Mouse (Mus musculus): ENCODE results near the gene Abcc9. TPM values are rescaled to one million over a fixed set of nuclear protein-coding genes. Genes with fewer than 3 reads are reported as not detected.

Abcc9 gene
- polyA plus RNA-seq, 1 experiment from 2014 or later: 4.4 TPM

- Histone ChIP-seq H3K9ac (replicated peaks; ENCODE audit: low read length) (no peak overlapping the region), H3K4me3 (replicated peaks; ENCODE audit: low read depth, low read length) (no peak overlapping the region), H3K36me3 (ENCODE audit: control insufficient read depth, insufficient read depth, low read length) (no peaks in the 10 kb centered on the region), H3K27ac (replicated peaks; ENCODE audit: low read depth, low read length) (no peak overlapping the region), H3K9me3 (ENCODE audit: control insufficient read depth, low read length) (no peaks in the 10 kb centered on the region), H3K4me1 (ENCODE audit: control insufficient read depth, insufficient read depth, low read length) (no peaks in the 10 kb centered on the region), H3K27me3 (ENCODE audit: control insufficient read depth, insufficient read depth, low read length) (no peaks in the 10 kb centered on the region), H3K4me2 (ENCODE audit: low read length) (no peak overlapping the region)
- 55% methylated on average over 3 of the region's 3 CpGs for WGBS
- ATAC-seq (ENCODE audit: low FRiP score, low TSS enrichment) (no peak), DNase-seq (no peak)
Measured at GRCm38 (mm10) chr6:142616659-142617058, 85.5 kb downstream of the Abcc9 start.

- Histone ChIP-seq H3K27ac (replicated peaks; ENCODE audit: low read depth, low read length) (no peak overlapping the region), H3K36me3 (ENCODE audit: control insufficient read depth, insufficient read depth, low read length) (no peaks in the 10 kb centered on the region), H3K4me3 (replicated peaks; ENCODE audit: low read depth, low read length) (no peak overlapping the region), H3K4me2 (ENCODE audit: low read length) (no peak overlapping the region), H3K4me1 (ENCODE audit: control insufficient read depth, insufficient read depth, low read length) (no peaks in the 10 kb centered on the region), H3K9me3 (ENCODE audit: control insufficient read depth, low read length) (no peaks in the 10 kb centered on the region), H3K27me3 (ENCODE audit: control insufficient read depth, insufficient read depth, low read length) (no peaks in the 10 kb centered on the region), H3K9ac (replicated peaks; ENCODE audit: low read length) (no peak overlapping the region)
- WGBS: 82% methylated on average over 10 of the region's 10 CpGs
- DNase-seq: no peak
- ATAC-seq (ENCODE audit: low FRiP score, low TSS enrichment): no peak
Measured at GRCm38 (mm10) chr6:142614324-142614723, 87.8 kb downstream of the Abcc9 start.

- DNase-seq (no peak), ATAC-seq (ENCODE audit: low FRiP score, low TSS enrichment) (no peak)
- no peak overlapping the region for H3K9ac ChIP-seq (replicated peaks; ENCODE audit: low read length)
Measured at GRCm38 (mm10) chr6:142612366-142612765, 89.7 kb downstream of the Abcc9 start.

GRCm38 (mm10) chr6:142609401-142610373 lies 92.4 kb downstream of the Abcc9 start:
- no peaks in the 10 kb centered on the region for H3K36me3 ChIP-seq (ENCODE audit: control insufficient read depth, insufficient read depth, low read length)
- WGBS: 72% methylated on average over 9 of the region's 9 CpGs
- H3K9ac ChIP-seq (replicated peaks; ENCODE audit: low read length): no peak overlapping the region
- no peaks in the 10 kb centered on the region for H3K27me3 ChIP-seq (ENCODE audit: control insufficient read depth, insufficient read depth, low read length)
- DNase-seq (no peak), ATAC-seq (ENCODE audit: low FRiP score, low TSS enrichment) (no peak)
- no peak overlapping the region for H3K27ac ChIP-seq (replicated peaks; ENCODE audit: low read depth, low read length)
- H3K9me3 ChIP-seq (ENCODE audit: control insufficient read depth, low read length): no peaks in the 10 kb centered on the region
- H3K4me2 ChIP-seq (ENCODE audit: low read length): no peak overlapping the region
- H3K4me3 ChIP-seq (replicated peaks; ENCODE audit: low read depth, low read length): no peak overlapping the region
- H3K4me1 ChIP-seq (ENCODE audit: control insufficient read depth, insufficient read depth, low read length): no peaks in the 10 kb centered on the region

More at GRCm38 (mm10) chr6:142612366-142612765, 89.7 kb downstream of the Abcc9 start:
- 88% methylated on average over 8 of the region's 8 CpGs for WGBS
- no peak overlapping the region for H3K27ac ChIP-seq (replicated peaks; ENCODE audit: low read depth, low read length)
- H3K27me3 ChIP-seq (ENCODE audit: control insufficient read depth, insufficient read depth, low read length): no peaks in the 10 kb centered on the region
- no peaks in the 10 kb centered on the region for H3K4me1 ChIP-seq (ENCODE audit: control insufficient read depth, insufficient read depth, low read length)
- no peaks in the 10 kb centered on the region for H3K9me3 ChIP-seq (ENCODE audit: control insufficient read depth, low read length)
- no peak overlapping the region for H3K4me3 ChIP-seq (replicated peaks; ENCODE audit: low read depth, low read length)
- no peak overlapping the region for H3K4me2 ChIP-seq (ENCODE audit: low read length)
- no peaks in the 10 kb centered on the region for H3K36me3 ChIP-seq (ENCODE audit: control insufficient read depth, insufficient read depth, low read length)

- H3K9ac ChIP-seq (replicated peaks; ENCODE audit: low read length): no peak overlapping the region
- 60% methylated on average over 7 of the region's 7 CpGs for WGBS
Measured at GRCm38 (mm10) chr6:142607080-142607479, 95.0 kb downstream of the Abcc9 start.

GRCm38 (mm10) chr6:142602772-142603171 lies 99.3 kb downstream of the Abcc9 start:
- H3K36me3 ChIP-seq (ENCODE audit: control insufficient read depth, insufficient read depth, low read length): no peaks in the 10 kb centered on the region
- no peak overlapping the region for H3K4me3 ChIP-seq (replicated peaks; ENCODE audit: low read depth, low read length)
- H3K9me3 ChIP-seq (ENCODE audit: control insufficient read depth, low read length): no peaks in the 10 kb centered on the region
- H3K4me2 ChIP-seq (ENCODE audit: low read length): no peak overlapping the region
- H3K27ac ChIP-seq (replicated peaks; ENCODE audit: low read depth, low read length): no peak overlapping the region
- 70% methylated on average over 6 of the region's 6 CpGs for WGBS
- ATAC-seq (ENCODE audit: low FRiP score, low TSS enrichment): no peak
- no peaks in the 10 kb centered on the region for H3K27me3 ChIP-seq (ENCODE audit: control insufficient read depth, insufficient read depth, low read length)
- H3K9ac ChIP-seq (replicated peaks; ENCODE audit: low read length): no peak overlapping the region
- no peaks in the 10 kb centered on the region for H3K4me1 ChIP-seq (ENCODE audit: control insufficient read depth, insufficient read depth, low read length)
- DNase-seq: no peak

More at GRCm38 (mm10) chr6:142607080-142607479, 95.0 kb downstream of the Abcc9 start:
- Histone ChIP-seq H3K4me3 (replicated peaks; ENCODE audit: low read depth, low read length) (no peak overlapping the region), H3K27me3 (ENCODE audit: control insufficient read depth, insufficient read depth, low read length) (no peaks in the 10 kb centered on the region), H3K4me1 (ENCODE audit: control insufficient read depth, insufficient read depth, low read length) (no peaks in the 10 kb centered on the region), H3K4me2 (ENCODE audit: low read length) (no peak overlapping the region), H3K9me3 (ENCODE audit: control insufficient read depth, low read length) (no peaks in the 10 kb centered on the region), H3K36me3 (ENCODE audit: control insufficient read depth, insufficient read depth, low read length) (no peaks in the 10 kb centered on the region), H3K27ac (replicated peaks; ENCODE audit: low read depth, low read length) (no peak overlapping the region)
- ATAC-seq (ENCODE audit: low FRiP score, low TSS enrichment) (no peak), DNase-seq (no peak)

GRCm38 (mm10) chr6:142578831-142579230 lies 123.3 kb downstream of the Abcc9 start:
- Histone ChIP-seq H3K9me3 (ENCODE audit: control insufficient read depth, low read length) (no peaks in the 10 kb centered on the region), H3K27me3 (ENCODE audit: control insufficient read depth, insufficient read depth, low read length) (no peaks in the 10 kb centered on the region), H3K4me1 (ENCODE audit: control insufficient read depth, insufficient read depth, low read length) (no peaks in the 10 kb centered on the region), H3K27ac (replicated peaks; ENCODE audit: low read depth, low read length) (no peak overlapping the region), H3K4me2 (ENCODE audit: low read length) (no peak overlapping the region), H3K4me3 (replicated peaks; ENCODE audit: low read depth, low read length) (no peak overlapping the region), H3K36me3 (ENCODE audit: control insufficient read depth, insufficient read depth, low read length) (no peaks in the 10 kb centered on the region), H3K9ac (replicated peaks; ENCODE audit: low read length) (no peak overlapping the region)
- DNase-seq: no peak
- 83% methylated on average over 4 of the region's 4 CpGs for WGBS
- ATAC-seq (ENCODE audit: low FRiP score, low TSS enrichment): no peak

- 85% methylated on average over 6 of the region's 6 CpGs for WGBS
- Histone ChIP-seq H3K27ac (replicated peaks; ENCODE audit: low read depth, low read length) (no peak overlapping the region), H3K27me3 (ENCODE audit: control insufficient read depth, insufficient read depth, low read length) (peaks cover 2% of the 10 kb centered on the region; the same call in 1 of the 2 replicates), H3K9ac (replicated peaks; ENCODE audit: low read length) (no peak overlapping the region), H3K4me3 (replicated peaks; ENCODE audit: low read depth, low read length) (no peak overlapping the region), H3K4me2 (ENCODE audit: low read length) (no peak overlapping the region), H3K4me1 (ENCODE audit: control insufficient read depth, insufficient read depth, low read length) (no peaks in the 10 kb centered on the region), H3K9me3 (ENCODE audit: control insufficient read depth, low read length) (no peaks in the 10 kb centered on the region), H3K36me3 (ENCODE audit: control insufficient read depth, insufficient read depth, low read length) (no peaks in the 10 kb centered on the region)
- ATAC-seq (ENCODE audit: low FRiP score, low TSS enrichment) (no peak), DNase-seq (no peak)
Measured at GRCm38 (mm10) chr6:142577801-142578200, 124.3 kb downstream of the Abcc9 start.

- Histone ChIP-seq H3K4me3 (replicated peaks; ENCODE audit: low read depth, low read length) (no peak overlapping the region), H3K9ac (replicated peaks; ENCODE audit: low read length) (no peak overlapping the region), H3K36me3 (ENCODE audit: control insufficient read depth, insufficient read depth, low read length) (no peaks in the 10 kb centered on the region), H3K27ac (replicated peaks; ENCODE audit: low read depth, low read length) (no peak overlapping the region), H3K27me3 (ENCODE audit: control insufficient read depth, insufficient read depth, low read length) (peaks cover 45% of the 10 kb centered on the region), H3K9me3 (ENCODE audit: control insufficient read depth, low read length) (no peaks in the 10 kb centered on the region), H3K4me1 (ENCODE audit: control insufficient read depth, insufficient read depth, low read length) (peaks cover 13% of the 10 kb centered on the region), H3K4me2 (ENCODE audit: low read length) (no peak overlapping the region)
- ATAC-seq (ENCODE audit: low FRiP score, low TSS enrichment) (no peak), DNase-seq (no peak)
- 67% methylated on average over 6 of the region's 6 CpGs for WGBS
Measured at GRCm38 (mm10) chr6:142572876-142573275, 129.2 kb downstream of the Abcc9 start.

Data from midbrain, embryonic 14.5 days (tissue).